Mouse (Mus musculus): ENCODE results near the gene Gopc.

GRCm38 (mm10) chr10:52381321-52381801, 563 bp downstream of the Gopc start:
- TF ChIP-seq CTCF (IDR thresholded peaks at IDR 0.05; ENCODE audit: low read depth) (no peak), EP300 (IDR thresholded peaks at IDR 0.05; ENCODE audit: low read depth) (no peak)

Data from liver, embryonic 14.5 days (tissue).